Mouse (Mus musculus) ovary, postnatal 14 days (tissue): ENCODE results near the gene Metap1d.
A peak's percentile ranks its signal among the peaks of the same experiment; 100 is the strongest.

Experiments used
- DNase-seq: peaks from one replicate; pipeline ENCODE4 v3.0.0; 2022; ENCODE audit warnings: low spot score

Metap1d gene

DNA sequence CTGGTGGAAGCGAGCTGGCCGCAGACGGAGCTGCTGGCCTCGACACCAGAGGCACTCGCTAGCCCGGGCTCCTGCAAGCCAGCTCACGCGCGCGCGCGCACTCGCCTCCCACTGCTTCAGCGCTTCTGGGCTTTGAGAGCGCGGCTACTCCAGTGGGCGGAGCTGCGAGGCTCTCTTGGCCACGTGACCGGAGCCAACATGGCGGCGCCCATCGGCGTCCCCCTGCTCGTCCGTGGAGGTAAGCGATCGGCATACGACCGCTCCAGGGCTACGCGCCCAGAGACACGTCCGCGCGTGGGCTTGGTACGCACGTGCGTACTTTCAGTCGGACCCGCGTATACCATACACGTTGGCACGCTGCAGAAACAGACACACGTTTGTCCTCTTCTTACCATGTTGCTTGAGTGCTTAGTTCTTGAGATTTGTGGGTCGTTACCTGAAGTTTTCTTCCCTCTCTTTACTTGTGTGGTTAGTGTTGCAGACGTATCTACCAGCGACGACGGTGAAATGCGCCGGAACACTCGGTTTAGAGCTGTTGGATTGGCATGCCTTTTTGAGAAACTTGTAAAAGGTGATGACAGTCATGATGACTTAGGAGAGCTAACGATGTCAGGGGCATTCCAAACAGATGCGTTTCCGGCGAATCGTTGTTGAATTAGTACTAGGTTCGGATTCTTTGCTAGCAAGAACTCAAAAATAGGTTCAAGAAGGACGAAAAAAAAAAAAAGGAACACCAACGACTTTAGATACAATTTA, at the start of gene Metap1d:
Gene Metap1d, plus strand, starts transcription at position 116 of the 756 bp plus-strand sequence.
- DNase-seq: peak; percentile 85

DNA sequence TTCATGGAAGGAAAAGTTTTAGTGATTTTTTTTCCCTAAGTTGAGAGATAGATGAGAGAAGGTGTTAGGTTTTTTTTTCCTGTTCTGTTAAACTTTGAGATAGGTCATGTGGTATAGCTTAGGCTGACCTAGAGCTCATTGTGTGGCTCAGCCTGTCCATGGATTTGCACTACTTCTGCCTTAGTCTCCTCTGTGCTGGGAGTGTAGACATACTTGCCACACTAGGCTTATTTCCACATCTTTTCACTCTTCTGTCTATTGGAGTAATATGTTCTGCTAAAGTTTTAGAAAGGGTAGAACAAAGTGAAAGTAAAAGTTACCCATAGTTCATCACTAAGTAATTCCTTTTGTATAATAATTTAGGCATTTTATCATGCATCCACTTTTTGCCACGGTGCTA, 47.5 kb upstream of the Metap1d start:
- no peak for DNase-seq

- no peak for DNase-seq
Measured at GRCm38 (mm10) chr2:71418760-71419280, 34.3 kb upstream of the Metap1d start.

DNA sequence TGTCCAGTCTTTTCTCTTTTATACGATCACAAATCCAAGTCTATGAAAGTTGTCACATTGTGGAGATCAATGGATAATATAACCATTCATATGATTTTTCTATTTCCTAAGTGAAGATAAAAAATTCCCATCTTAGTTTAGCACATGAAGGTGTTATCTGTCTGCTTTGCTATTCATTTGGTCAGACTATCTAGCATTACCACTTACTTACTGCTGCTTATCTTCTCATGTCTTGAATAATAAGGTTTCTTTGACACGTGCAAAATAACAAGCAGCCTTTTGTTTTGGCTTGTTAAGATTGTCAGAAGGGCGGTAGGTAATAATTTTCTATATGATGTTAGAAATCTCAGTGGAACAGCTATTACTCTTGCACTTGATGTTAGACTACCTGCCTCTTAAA, 33.7 kb upstream of the Metap1d start:
- DNase-seq: no peak

DNA sequence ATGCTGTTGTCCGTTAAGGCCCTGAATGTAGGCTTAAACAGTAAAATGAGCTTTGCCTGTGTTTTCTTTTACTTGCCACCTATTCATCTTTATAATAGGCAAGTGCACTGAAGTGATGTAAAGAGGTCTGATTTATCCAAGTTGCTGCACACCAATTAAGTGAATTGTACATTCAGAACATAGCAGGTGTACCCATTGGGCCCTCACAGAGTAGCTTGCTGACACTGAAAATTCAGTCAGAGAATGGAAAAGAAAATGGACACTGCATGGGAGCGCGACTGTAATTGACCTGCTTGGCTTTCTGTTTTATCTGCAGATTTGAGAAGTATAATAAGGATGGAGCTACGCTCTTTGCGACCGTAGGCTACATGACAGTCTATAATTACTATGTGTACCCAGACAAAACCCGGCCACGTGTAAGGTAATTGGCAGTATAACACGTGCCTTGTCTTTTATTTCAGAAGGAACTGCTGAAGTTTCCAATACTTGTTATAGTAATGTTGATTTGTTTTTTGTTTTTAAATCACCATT, 32.1 kb upstream of the Metap1d start:
- DNase-seq: no peak

DNA sequence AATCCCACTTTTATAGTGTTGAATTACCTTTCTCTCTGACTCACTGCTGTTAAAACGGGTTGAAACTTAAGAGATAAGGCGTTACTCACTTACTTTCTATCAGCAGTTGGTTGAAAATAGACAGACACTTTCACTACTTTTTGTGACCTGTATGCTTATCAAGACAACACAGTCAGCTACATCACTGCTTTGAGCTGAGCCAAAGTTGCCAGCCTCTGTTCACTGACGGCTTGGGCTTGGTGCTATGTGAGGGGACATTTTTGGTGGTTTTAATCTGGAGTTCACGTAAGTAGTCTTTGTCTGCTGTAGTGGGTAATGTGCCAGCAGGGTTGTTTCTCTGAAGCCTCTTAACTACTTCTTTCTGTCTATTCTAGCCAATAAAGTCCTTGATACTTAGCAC, 28.5 kb upstream of the Metap1d start:
- no peak for DNase-seq

GRCm38 (mm10) chr2:71435440-71435839, 17.6 kb upstream of the Metap1d start:
- no peak for DNase-seq

- no peak for DNase-seq
Measured at GRCm38 (mm10) chr2:71443376-71443775, 9.7 kb upstream of the Metap1d start.

- DNase-seq: no peak
Measured at GRCm38 (mm10) chr2:71445536-71446196, 7.4 kb upstream of the Metap1d start.

DNA sequence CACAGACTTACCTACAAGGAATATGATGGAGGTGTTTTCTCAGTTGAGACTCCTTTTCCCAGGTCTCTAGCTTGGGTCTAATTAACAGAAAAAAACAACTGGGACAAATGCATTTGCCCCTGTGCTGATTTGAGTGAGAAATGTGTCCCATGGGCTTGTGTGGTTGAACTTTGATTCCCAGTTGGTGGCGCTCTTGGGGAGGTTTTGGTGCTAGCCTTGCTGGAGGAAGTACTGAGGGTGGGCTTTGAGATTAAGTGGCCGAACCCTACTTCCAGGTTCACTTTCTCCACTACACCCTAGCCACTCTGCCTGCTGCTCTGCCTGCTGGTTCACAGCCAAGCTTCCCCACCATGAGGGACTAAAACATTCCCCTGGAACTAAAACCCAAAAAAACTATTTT, 3.5 kb upstream of the Metap1d start:
- DNase-seq: no peak

- no peak for DNase-seq
Measured at GRCm38 (mm10) chr2:71451761-71452160, 1.3 kb upstream of the Metap1d start.

DNA sequence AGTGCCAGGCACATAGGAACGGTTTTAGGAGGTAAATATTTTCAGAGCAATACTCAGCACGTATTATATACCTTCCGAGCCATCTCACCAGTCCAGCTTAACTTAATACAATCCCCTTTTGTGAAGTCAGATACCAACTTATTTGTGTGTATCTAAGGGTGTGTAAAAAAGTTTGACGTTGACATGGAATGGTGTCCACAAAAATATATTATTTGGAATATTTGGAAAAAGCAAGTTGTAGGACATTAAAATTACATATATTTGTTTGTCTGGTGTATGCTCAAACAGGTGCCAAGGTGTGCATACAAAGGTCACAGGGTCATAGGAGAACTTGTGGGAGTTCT, 813 bp downstream of the Metap1d start:
- DNase-seq: no peak

DNA sequence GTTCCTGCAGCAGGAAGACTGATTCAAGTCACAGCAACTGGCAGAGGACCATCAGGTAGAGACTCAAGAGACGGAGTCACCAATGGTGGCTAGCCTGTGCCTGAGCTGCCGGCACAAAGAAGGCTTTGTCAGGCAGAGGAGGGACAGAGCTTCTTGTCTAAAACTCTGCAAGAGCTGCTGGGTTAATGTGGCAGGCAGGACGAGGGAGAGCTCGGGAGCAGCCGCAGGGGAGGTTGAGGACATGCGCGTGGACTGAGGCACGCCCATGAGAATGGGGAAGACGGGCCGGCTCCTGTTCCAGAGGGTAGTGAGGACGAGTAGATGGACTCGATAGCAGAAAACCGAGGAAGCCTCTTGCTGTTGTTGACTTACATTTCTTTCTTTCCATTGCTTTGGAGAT, 5.5 kb downstream of the Metap1d start:
- no peak for DNase-seq

GRCm38 (mm10) chr2:71459659-71460058, 6.6 kb downstream of the Metap1d start:
- DNase-seq: no peak

DNA sequence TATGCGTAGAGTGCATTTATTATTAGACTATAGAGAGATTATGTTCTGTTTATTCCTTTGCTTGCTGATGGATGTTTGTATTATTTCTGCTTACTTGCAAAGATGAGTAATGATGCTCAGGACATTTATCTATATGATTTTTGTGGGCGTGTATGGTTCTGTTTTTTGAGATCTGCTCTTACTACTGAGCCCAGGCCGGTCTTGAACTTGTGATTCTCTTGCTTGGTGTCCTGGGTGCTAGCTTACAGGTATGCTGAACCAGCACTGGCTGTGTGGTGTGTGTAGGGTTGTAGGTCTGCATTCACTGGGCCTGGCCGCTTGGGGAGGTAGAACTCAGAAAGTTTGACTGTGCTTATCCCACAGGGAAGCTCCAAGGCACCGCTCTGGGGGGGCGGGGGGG, 8.1 kb downstream of the Metap1d start:
- DNase-seq: no peak

DNA sequence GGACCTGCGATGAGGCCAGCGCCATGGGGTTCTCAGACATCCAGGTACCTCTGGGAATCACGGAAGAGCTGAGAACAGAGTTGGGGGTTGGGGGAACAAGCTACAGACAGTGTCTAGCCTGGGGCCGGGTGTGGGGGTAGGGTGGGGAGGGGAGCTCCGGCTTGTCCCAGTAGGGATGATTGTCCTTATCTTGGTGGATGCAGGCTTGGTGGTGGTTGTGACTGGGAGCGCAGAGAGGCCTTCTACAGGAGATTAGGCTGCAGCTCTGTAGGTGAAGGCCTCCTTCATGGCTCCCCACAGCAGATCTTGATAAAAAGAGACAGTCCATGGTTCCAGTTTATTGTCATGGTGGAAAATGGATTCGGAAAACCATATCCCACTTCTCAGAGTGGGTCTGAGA, 8.5 kb downstream of the Metap1d start:
- DNase-seq: no peak

DNA sequence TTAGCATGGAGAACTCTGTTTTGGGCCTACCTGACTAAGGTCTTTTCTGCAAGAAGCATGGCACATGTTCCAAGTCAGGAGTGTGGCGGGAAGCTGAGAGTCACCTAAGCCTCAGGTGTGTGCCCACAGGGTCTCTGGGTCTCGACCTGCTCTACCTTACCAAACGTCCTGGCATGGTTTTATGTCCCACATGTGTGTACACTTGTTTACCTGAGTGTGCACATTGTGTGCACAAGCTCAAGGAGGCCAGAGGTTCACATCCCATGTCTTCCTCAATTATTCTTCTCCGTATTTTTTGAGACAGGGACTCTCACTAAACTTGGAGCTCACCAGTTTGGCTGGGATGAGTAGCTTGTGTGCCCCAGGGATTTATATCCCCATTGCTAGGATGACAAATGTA, 9.0 kb downstream of the Metap1d start:
- DNase-seq: no peak

DNA sequence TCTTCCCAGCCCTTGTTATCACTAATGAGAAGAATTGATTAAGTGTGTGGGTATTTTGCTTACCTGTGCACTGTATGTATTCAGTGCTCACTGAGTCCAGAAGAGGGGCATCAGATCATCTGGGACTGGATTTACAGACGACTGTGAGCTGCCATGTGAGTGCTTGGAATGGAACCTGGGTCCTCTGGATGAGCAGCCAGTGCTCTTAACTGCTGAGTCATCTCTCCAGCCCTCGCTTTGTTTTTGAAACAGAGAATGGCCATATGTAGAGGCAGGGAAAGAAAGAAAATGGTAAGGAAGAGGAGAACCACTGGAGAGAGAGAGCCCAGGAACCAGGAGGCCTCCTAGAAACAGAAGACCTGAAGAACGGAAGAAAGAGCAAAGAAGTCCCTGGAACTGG, 9.5 kb downstream of the Metap1d start:
- no peak for DNase-seq

DNA sequence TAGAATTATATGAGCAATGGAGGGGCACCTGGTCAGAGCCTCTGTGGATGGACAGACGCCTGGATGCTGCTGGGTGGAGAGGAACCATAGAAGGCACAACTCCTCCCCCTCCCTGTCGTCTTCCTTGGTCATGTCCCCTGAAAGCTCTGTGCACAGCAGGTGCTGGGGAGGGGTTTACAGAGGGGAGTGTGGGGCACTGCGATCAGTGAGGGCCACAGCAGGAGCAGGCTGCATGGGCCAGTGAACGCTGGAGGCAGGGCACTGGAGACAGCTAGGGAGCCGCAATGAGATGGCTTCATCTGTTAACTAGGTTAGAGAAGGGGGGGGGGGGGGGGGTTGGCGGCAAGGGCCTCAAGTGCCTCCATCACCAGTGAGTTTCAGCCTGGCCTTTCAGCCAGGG, 13.0 kb downstream of the Metap1d start:
- no peak for DNase-seq

- DNase-seq: no peak
Measured at GRCm38 (mm10) chr2:71466861-71467450, 13.9 kb downstream of the Metap1d start.

- DNase-seq: no peak
Measured at GRCm38 (mm10) chr2:71471094-71471493, 18.0 kb downstream of the Metap1d start.

DNA sequence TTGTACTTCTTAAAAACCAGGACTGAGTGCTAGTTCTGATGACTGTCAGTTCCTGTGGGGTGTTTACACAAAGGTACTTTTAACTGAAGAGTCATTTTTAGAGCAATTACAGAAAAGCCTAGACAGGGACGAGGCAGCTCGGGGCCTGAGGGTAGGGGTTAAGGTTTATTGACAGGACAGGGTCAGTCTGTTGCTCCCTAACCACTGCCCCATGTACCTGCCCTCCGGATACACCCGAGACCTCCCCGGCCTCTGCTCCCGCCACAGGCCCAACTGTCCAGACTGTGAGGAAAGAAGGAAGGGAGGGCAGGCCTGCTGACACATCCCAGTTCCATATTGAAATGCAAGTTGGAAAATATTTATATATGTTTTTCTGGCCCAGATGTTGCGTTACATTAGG, 20.8 kb downstream of the Metap1d start:
- no peak for DNase-seq

DNA sequence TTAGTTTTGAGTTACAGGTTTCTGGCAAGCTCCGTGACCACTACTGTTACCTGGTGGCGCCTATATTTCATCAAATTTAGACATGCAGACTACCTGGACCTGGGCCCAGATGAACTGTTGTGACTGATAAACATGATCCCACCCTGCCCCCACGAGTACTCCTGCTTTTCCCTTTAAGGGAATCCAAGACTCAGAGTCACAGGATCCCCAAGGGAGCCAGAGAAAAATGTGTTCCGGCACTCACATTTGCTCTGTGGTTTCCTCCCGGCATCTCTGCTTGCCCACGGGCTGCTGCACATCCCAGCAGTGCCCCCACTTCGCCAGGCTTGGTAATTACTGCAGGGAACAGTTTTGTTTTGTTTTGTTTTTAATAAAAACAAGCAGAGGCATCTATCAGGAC, 21.3 kb downstream of the Metap1d start:
- DNase-seq: no peak
